Mouse (Mus musculus) macrophage (primary cell): ENCODE measurements at regions not wholly inside any gene's neighbourhood (a gene's known extent, or its start where the extent isn't known, plus 50 kb on each side); places are given as distances from the start of the nearest gene placed in this dataset.
A peak's percentile ranks its signal among the peaks of the same experiment; 100 is the strongest.

ENCODE experiments used
- H3K27ac ChIP-seq: fragments of 350-480 bp; formaldehyde crosslinking; 2 replicates; pipeline ENCODE4 v1.9.0; 2021
- H3K36me3 ChIP-seq: fragments of 350-480 bp; formaldehyde crosslinking; 2 replicates; pipeline ENCODE4 v1.9.0; 2021; ENCODE audit errors: inconsistent target
- H3K4me3 ChIP-seq: fragments of 350-480 bp; formaldehyde crosslinking; 2 replicates; pipeline ENCODE4 v1.9.0; 2021; ENCODE audit errors: inconsistent target
- H3K79me2 ChIP-seq: fragments of 350-480 bp; formaldehyde crosslinking; 2 replicates; pipeline ENCODE4 v1.9.0; 2021; ENCODE audit errors: inconsistent target
- WGBS: methylation state at CpG from one replicate; pipeline ENCODE4 v1.1.7; 2026; ENCODE audit warnings: inconsistent platforms; ENCODE audit not compliant: missing documents; 5-methylcytosine and 5-hydroxymethylcytosine counted together

- no peak overlapping the region for H3K27ac ChIP-seq
- no peaks in the 10 kb centered on the region for H3K36me3 ChIP-seq
- H3K4me3 ChIP-seq = no peak overlapping the region
- WGBS = 36% methylated on average over 10 of the region's 14 CpGs
- no peaks in the 10 kb centered on the region for H3K79me2 ChIP-seq
Measured at GRCm38 (mm10) chrX:11631186-11631913, 303.7 kb downstream of the H2al1j start.

- WGBS = 36% methylated on average over 11 of the region's 14 CpGs
- no peak overlapping the region for H3K27ac ChIP-seq
Measured at GRCm38 (mm10) chrX:11632011-11632410, 304.4 kb downstream of the H2al1j start.

GRCm38 (mm10) chrX:11633823-11634222 lies 306.2 kb downstream of the H2al1j start:
- no peaks in the 10 kb centered on the region for H3K79me2 ChIP-seq
- H3K4me3 ChIP-seq = no peak overlapping the region
- WGBS = 72% methylated on average over 6 of the region's 6 CpGs
- no peak overlapping the region for H3K27ac ChIP-seq
- H3K36me3 ChIP-seq = no peaks in the 10 kb centered on the region

More at GRCm38 (mm10) chrX:11632011-11632410, 304.4 kb downstream of the H2al1j start:
- H3K79me2 ChIP-seq = no peaks in the 10 kb centered on the region
- no peaks in the 10 kb centered on the region for H3K36me3 ChIP-seq
- no peak overlapping the region for H3K4me3 ChIP-seq

GRCm38 (mm10) chrX:11644484-11644883 lies 316.9 kb downstream of the H2al1j start:
- H3K36me3 ChIP-seq = no peaks in the 10 kb centered on the region
- no peak overlapping the region for H3K4me3 ChIP-seq
- WGBS = 76% methylated on average over 6 of the region's 6 CpGs
- no peaks in the 10 kb centered on the region for H3K79me2 ChIP-seq
- no peak overlapping the region for H3K27ac ChIP-seq

- H3K4me3 ChIP-seq = no peak overlapping the region
- WGBS = 69% methylated on average over 7 of the region's 7 CpGs
- no peak overlapping the region for H3K27ac ChIP-seq
- no peaks in the 10 kb centered on the region for H3K79me2 ChIP-seq
- no peaks in the 10 kb centered on the region for H3K36me3 ChIP-seq
Measured at GRCm38 (mm10) chrX:11646681-11647526, 319.3 kb downstream of the H2al1j start.

DNA sequence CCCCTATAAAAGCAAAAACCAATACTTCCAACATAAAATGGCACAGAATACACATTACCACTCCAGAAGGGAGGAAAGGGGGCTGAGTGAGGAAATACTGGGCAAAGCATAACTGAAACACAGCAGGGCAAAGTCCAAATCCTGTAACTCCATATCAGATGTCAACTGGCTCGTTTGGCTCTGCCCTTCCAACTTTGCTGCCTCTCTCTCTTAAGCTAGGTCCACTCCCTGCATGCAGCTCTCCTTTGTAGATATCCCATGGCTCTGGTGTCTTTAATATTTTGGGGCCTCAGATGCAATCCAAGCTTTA lies 319.9 kb downstream of the H2al1j start:
- H3K4me3 ChIP-seq = no peak overlapping the region
- no peaks in the 10 kb centered on the region for H3K36me3 ChIP-seq
- no peaks in the 10 kb centered on the region for H3K79me2 ChIP-seq
- WGBS = 80% methylated on average over 1 of the region's 1 CpGs
- H3K27ac ChIP-seq = no peak overlapping the region

DNA sequence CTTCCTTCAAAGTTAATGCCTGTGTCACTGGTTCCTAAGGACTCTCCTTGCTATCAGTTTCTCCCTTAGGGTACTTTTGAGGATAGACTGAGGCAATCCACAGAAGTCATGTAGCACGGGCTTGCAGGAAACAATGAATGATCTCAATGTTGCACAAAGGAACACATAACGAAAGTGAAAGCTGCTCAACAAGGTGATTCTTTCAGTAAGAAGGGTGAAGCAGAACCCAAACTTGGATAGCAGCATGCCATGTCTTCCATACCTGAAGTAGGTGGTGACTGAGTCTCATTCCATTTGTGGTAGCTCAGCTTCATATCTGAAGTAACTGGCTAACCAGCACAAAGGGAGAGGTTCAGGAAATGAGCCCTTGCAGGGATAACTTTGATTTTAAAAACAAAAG lies 325.7 kb downstream of the H2al1j start:
- H3K79me2 ChIP-seq = no peaks in the 10 kb centered on the region
- WGBS = 37% methylated on average over 2 of the region's 2 CpGs

DNA sequence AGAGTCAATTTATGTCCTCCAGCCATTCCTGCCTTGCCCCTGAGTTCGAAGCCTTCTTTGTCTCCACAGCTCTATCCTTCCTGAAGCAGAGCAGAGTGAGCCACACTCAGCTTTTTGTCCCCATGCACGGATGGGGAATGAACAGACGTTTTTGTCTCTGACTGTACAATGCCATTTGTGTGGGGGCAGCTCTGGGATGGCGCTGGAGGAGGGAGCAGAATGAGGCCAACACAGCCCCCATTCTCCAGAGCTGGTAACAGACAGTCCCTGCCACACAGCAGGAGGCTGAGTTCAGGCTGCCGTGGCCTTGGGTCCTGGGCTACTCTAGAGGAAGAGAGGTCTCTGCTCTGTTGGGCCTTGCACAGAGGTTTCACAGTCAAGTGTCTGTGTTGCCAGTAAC lies 327.4 kb downstream of the H2al1j start:
- 92% methylated on average over 5 of the region's 5 CpGs for WGBS
- Histone ChIP-seq H3K27ac (no peak overlapping the region), H3K4me3 (no peak overlapping the region), H3K79me2 (no peaks in the 10 kb centered on the region), H3K36me3 (no peaks in the 10 kb centered on the region)

More for the DNA sequence above, 325.7 kb downstream of the H2al1j start:
- no peak overlapping the region for H3K27ac ChIP-seq
- no peak overlapping the region for H3K4me3 ChIP-seq
- H3K36me3 ChIP-seq = no peaks in the 10 kb centered on the region

GRCm38 (mm10) chrX:11655466-11655865 lies 327.8 kb downstream of the H2al1j start:
- Histone ChIP-seq H3K27ac (no peak overlapping the region), H3K36me3 (no peaks in the 10 kb centered on the region), H3K4me3 (no peak overlapping the region), H3K79me2 (no peaks in the 10 kb centered on the region)
- WGBS = 82% methylated on average over 6 of the region's 6 CpGs

GRCm38 (mm10) chrX:11657606-11658254 lies 330.1 kb downstream of the H2al1j start:
- Histone ChIP-seq H3K4me3 (no peak overlapping the region), H3K79me2 (no peaks in the 10 kb centered on the region), H3K27ac (no peak overlapping the region), H3K36me3 (no peaks in the 10 kb centered on the region)
- whole genome bisulfite sequencing = 89% methylated on average over 9 of the region's 9 CpGs

DNA sequence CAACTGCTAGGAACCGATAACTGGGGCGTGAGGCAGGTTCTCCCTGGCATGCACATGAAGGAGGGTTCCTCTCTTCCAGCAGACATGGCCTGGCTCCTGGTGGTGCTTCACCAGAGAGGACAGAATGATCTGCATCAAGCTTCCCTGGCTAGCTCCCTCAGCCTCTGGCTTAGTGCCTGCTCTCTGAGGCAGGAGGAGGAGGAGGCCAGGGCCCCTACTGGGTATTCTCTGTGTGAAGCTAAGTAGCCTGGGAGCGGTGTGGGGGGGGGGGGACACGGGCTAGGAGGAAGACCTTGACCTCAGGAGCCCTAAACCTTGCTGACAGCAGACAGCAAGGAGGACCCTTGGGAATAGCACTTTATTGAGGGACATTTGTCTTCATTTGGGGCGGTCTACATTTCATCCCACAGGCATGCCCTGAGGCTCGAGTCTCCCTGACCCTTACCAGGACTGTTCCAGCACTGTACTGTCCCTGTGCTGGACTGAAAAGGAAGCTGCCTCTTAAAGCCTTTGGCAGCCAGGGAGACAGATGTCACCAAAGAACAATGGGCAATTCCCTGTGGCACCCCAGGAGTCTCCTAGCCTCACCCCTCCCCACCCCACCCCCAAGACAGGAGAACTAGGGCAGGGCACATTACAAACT lies 335.7 kb downstream of the H2al1j start:
- Histone ChIP-seq H3K4me3 (no peak overlapping the region), H3K27ac (no peak overlapping the region), H3K36me3 (no peaks in the 10 kb centered on the region), H3K79me2 (no peaks in the 10 kb centered on the region)
- 73% methylated on average over 6 of the region's 6 CpGs for WGBS

GRCm38 (mm10) chrX:11664330-11665061 lies 336.9 kb downstream of the H2al1j start:
- Histone ChIP-seq H3K4me3 (peak overlapping the region; percentile 8; the same call in 1 of the 2 replicates), H3K36me3 (no peaks in the 10 kb centered on the region), H3K79me2 (no peaks in the 10 kb centered on the region), H3K27ac (no peak overlapping the region)
- 8% methylated on average over 54 of the region's 68 CpGs for WGBS

GRCm38 (mm10) chrX:11665077-11665974 lies 337.7 kb downstream of the H2al1j start:
- Histone ChIP-seq H3K27ac (no peak overlapping the region), H3K36me3 (no peaks in the 10 kb centered on the region), H3K79me2 (no peaks in the 10 kb centered on the region), H3K4me3 (peak overlapping the region; percentile 8; the same call in 1 of the 2 replicates)
- WGBS = 33% methylated on average over 29 of the region's 30 CpGs
